Mouse (Mus musculus) intestine, embryonic 15.5 days (tissue): ENCODE data around the gene Ankrd31. TPM values are rescaled to one million over a fixed set of nuclear protein-coding genes. Genes with fewer than 3 reads are reported as not detected.
"Not testable (repeated sequence)": the region's sequence is repeated elsewhere in the genome, so short reads cannot be mapped to it uniquely, and the experiment has no call there.

ENCODE experiments used
- ATAC-seq: fragments of 200-750 bp; cut with Nextera tagmentation; 2 replicates; pipeline ENCODE4 v1.8.0; 2017; ENCODE audit warnings: moderate TSS enrichment, moderate library complexity
- H3K27ac ChIP-seq: fragments of 300-500 bp; sonication (generic); 2 replicates; pipeline ENCODE4 v1.5.1; 2015; ENCODE audit warnings: mild to moderate bottlenecking, inconsistent platforms
- H3K27me3 ChIP-seq: fragments of 300-500 bp; sonication (generic); replicated peaks from 2 replicates; pipeline ENCODE4 v1.6.1; 2015; ENCODE audit warnings: inconsistent platforms
- H3K36me3 ChIP-seq: fragments of 300-500 bp; sonication (generic); 2 replicates; pipeline ENCODE4 v1.6.1; 2015; ENCODE audit warnings: inconsistent platforms
- H3K4me1 ChIP-seq: fragments of 300-500 bp; sonication (generic); replicated peaks from 2 replicates; pipeline ENCODE4 v1.6.1; 2015; ENCODE audit warnings: inconsistent platforms
- H3K4me2 ChIP-seq: fragments of 300-500 bp; sonication (generic); replicated peaks from 2 replicates; pipeline ENCODE4 v1.6.1; 2015; ENCODE audit warnings: mild to moderate bottlenecking, inconsistent platforms
- H3K4me3 ChIP-seq: fragments of 300-500 bp; sonication (generic); replicated peaks from 2 replicates; pipeline ENCODE4 v1.5.1; 2015; ENCODE audit warnings: inconsistent platforms
- H3K9ac ChIP-seq: fragments of 300-500 bp; sonication (generic); 2 replicates; pipeline ENCODE4 v1.6.1; 2015; ENCODE audit warnings: inconsistent platforms
- H3K9me3 ChIP-seq: fragments of 300-500 bp; sonication (generic); 2 replicates; pipeline ENCODE4 v1.6.1; 2016; ENCODE audit warnings: inconsistent platforms
- WGBS: fragments of 180-500 bp; shearing (Covaris S2); methylation state at CpG from one replicate; pipeline ENCODE4 v1.1.7; 2015; 5-methylcytosine and 5-hydroxymethylcytosine counted together
- polyA plus RNA-seq: library from polyadenylated mRNA; unstranded; fragments of >200 nt; fragmentation: Nextera tagmentation; extraction: Ambion mirVana; gene quantifications from 2 replicates; pipeline ENCODE4 v1.2.1, GENCODE M21; 2015

Gene Ankrd31
- polyA plus RNA-seq, 1 experiment from 2014 or later = not detected

DNA sequence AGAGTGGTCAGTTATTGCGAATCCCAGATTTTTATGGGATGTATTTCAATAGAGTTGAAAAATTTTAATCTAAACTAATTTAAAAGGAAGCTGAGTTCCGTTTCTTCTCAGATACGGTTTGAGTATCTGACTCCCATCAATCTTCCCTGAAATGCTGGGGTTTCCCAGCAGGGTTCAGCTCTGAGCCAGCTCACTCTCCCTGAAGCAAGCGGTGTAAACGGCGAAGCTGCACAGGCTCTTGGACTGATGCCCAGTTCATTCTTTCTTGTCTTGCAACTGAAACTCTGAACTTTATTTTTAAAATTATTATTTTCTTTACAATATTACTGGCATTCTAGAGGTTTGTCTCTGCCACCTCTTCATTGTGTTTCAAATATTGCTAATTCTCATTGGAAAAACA is 2.0 kb upstream of the Ankrd31 start:
- no peak overlapping the region for H3K4me3 ChIP-seq
- no peaks in the 10 kb centered on the region for H3K4me1 ChIP-seq
- no peaks in the 10 kb centered on the region for H3K27me3 ChIP-seq
- H3K27ac ChIP-seq = no peak overlapping the region
- ATAC-seq = no peak
- WGBS = 27% methylated on average over 6 of the region's 6 CpGs
- no peaks in the 10 kb centered on the region for H3K36me3 ChIP-seq
- no peak overlapping the region for H3K9ac ChIP-seq
- no peaks in the 10 kb centered on the region for H3K9me3 ChIP-seq
- H3K4me2 ChIP-seq = no peak overlapping the region

DNA sequence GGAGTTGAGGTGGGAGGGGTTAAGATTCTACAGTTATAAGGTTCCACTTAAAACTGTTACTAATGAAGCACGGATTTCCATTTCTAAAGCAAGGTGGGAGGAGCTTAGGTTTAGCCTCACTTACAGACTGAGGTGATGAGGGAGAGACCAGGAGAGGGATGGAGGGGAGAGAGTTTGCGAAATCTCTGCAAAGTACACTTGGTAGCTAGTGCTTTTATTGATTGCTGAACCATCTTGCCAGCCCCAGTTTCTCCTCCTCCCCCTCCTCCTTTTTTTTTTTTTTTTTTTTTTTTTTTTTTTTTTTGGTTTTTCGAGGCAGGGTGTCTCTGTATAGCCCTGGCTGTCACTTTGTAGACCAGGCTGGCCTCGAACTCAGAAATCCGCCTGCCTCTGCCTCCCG is 1.8 kb downstream of the Ankrd31 start:
- WGBS = 83% methylated on average over 6 of the region's 6 CpGs
- no peaks in the 10 kb centered on the region for H3K4me1 ChIP-seq
- H3K27ac ChIP-seq = no peak overlapping the region
- no peaks in the 10 kb centered on the region for H3K27me3 ChIP-seq
- H3K36me3 ChIP-seq = no peaks in the 10 kb centered on the region
- ATAC-seq = no peak
- H3K4me3 ChIP-seq = no peak overlapping the region
- H3K9ac ChIP-seq = no peak overlapping the region
- no peaks in the 10 kb centered on the region for H3K9me3 ChIP-seq
- H3K4me2 ChIP-seq = no peak overlapping the region

DNA sequence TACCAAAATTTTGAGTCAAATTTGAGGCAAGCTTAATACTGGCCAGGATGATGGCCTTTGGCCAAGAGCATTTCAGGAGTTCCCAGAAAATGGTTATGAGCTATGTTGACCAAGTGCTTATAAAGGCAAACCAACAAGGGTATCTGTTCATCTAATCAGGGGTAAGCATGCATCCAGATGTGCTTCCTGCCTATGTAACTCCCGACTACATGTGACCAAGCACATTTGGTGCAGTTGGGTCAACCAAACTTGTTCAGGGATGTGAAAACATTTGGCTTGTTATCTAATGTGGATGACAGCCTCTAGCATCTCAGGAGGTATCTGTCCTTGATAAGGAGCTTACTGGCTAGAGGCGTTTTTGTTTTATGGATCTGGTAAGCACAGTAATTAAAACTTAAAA is 12.8 kb downstream of the Ankrd31 start:
- Histone ChIP-seq H3K4me3 (no peak overlapping the region), H3K9ac (no peak overlapping the region), H3K27ac (no peak overlapping the region), H3K4me2 (no peak overlapping the region), H3K27me3 (no peaks in the 10 kb centered on the region), H3K36me3 (no peaks in the 10 kb centered on the region), H3K4me1 (no peaks in the 10 kb centered on the region), H3K9me3 (no peaks in the 10 kb centered on the region)
- ATAC-seq = no peak
- 79% methylated on average over 2 of the region's 2 CpGs for WGBS

DNA sequence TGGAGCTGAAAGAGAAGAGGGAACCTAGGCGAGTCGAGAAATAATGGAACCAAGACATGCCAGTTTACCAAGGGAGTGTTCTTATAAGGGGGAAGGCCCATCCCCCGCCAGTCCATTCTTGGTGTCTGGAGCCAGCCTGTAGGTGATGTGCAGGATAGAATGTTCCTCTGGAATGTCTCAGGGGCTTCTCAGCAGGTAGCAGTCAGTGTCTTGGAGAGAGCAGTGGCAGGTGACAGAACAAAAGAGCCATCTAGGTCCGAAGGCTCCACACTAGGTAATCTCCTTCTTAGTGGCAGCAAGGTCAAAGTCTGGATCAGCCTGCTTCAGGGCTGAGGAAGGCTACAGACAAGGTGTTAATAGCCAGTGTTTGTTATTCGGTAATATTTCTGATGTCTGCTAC is 38.0 kb downstream of the Ankrd31 start:
- H3K36me3 ChIP-seq, H3K9me3 ChIP-seq, H3K4me1 ChIP-seq, H3K4me3 ChIP-seq, ATAC-seq, H3K9ac ChIP-seq, H3K27me3 ChIP-seq, H3K4me2 ChIP-seq, H3K27ac ChIP-seq: not testable (repeated sequence)
- 84% methylated on average over 5 of the region's 5 CpGs for WGBS

DNA sequence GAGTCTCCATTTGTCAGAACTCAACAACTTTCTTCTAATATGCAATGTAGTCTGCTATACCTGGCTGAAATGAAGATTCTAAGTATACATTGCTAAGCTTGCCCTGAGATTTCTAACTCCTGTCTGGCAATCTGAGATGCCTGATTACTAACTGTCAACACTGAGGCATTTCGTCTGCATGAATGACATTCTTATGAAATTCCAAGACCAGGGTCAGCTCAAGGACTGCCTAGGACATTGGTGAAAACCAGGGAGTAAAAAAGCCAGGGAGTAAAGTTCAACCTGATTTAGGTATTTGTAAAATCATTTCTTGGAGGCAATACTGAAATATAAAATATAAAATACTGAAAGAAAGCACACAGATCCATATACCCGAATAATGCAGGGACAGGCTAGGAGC is 45.4 kb downstream of the Ankrd31 start:
- Histone ChIP-seq H3K9me3 (no peaks in the 10 kb centered on the region), H3K27me3 (no peaks in the 10 kb centered on the region), H3K4me3 (no peak overlapping the region), H3K27ac (no peak overlapping the region), H3K36me3 (no peaks in the 10 kb centered on the region), H3K4me2 (no peak overlapping the region), H3K9ac (no peak overlapping the region), H3K4me1 (no peaks in the 10 kb centered on the region)
- no peak for ATAC-seq
- 80% methylated on average over 2 of the region's 2 CpGs for WGBS

DNA sequence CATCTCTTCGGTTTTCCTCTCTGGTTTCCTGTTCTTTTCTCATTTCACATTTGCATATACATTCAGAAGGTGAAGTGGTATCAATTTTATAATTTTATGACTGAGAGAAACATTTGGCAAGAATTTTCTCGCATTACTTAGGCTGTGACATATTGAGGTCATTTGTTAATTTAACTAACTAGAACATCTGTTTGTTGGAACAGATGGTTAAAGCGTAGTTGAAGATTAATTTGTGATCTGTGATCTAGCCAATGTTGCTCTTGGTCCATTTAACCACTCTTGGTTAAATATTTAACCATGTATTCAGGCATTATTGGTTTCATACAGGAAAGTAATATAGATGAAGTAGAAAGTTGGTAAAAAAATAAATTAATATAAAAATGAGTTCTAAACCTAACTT is 47.2 kb downstream of the Ankrd31 start:
- Histone ChIP-seq H3K4me3 (no peak overlapping the region), H3K9me3 (no peaks in the 10 kb centered on the region), H3K4me1 (no peaks in the 10 kb centered on the region), H3K27ac (no peak overlapping the region), H3K36me3 (no peaks in the 10 kb centered on the region), H3K27me3 (no peaks in the 10 kb centered on the region), H3K9ac (no peak overlapping the region), H3K4me2 (no peak overlapping the region)
- no peak for ATAC-seq
- whole genome bisulfite sequencing = 65% methylated on average over 3 of the region's 3 CpGs

DNA sequence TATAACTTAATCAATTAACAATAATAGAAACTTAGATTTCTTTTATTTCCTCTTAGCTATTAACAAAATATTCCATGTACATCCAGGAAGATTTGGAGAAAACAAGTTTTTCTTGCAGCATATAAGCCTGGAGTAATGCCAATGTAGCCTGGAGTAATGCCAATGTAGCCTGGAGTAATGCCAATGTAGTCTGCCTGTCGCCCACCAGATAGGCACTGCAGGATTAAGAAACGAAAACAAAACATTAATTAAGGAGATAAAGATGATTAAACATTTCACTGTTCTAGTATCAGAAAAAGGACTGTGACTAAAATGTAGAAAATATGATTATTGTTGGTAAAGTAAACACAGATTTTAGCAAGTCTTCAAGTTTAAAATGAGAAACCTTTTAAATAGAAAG is 49.4 kb downstream of the Ankrd31 start:
- Histone ChIP-seq H3K9ac (no peak overlapping the region), H3K27me3 (no peaks in the 10 kb centered on the region), H3K4me1 (no peaks in the 10 kb centered on the region), H3K9me3 (no peaks in the 10 kb centered on the region), H3K27ac (no peak overlapping the region), H3K4me3 (no peak overlapping the region), H3K4me2 (no peak overlapping the region), H3K36me3 (no peaks in the 10 kb centered on the region)
- ATAC-seq = no peak
- 30% methylated on average over 2 of the region's 2 CpGs for WGBS

DNA sequence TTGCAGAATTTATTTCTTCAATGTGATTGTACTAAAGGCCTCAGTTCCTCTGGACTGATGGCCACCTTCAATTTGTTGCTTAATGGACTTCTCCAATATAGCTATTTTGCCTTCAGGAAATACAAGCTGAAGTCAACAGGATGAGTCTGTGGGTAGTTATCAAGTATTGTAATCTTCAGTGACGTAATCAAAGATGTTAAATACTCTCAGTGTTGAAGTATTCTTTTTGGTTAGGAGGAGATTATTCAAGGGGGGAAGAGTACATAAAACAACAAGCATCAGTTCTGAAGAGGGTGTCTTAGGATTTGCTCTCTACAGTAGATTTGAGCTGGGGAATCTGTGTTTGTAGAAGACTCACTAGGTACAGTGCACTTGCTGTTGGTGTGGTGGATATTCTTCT is 101.7 kb downstream of the Ankrd31 start:
- Histone ChIP-seq H3K27me3 (no peaks in the 10 kb centered on the region), H3K4me1 (no peaks in the 10 kb centered on the region), H3K9ac (no peak overlapping the region), H3K9me3 (no peaks in the 10 kb centered on the region), H3K4me2 (no peak overlapping the region), H3K27ac (no peak overlapping the region), H3K4me3 (no peak overlapping the region), H3K36me3 (no peaks in the 10 kb centered on the region)
- WGBS = 94% methylated on average over 1 of the region's 1 CpGs
- ATAC-seq = no peak

DNA sequence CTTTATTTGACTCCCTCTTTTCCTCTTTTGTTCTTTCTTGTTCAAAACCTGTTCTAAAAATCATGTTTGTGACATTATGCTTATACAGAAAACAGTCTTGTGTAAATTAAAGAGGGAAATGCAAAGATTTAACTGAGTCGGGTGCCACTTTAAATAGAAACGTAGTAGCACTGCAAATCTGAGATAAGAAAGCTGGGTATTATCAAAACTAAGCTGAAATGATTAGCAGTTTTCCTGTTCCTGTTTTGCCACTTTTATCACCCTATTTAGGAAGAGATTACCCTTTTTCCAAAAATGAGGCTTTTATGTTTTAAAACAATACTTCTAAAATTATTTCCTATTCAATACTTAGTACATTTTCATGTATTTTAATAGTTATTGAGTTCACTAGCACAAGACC is 104.1 kb downstream of the Ankrd31 start:
- H3K4me2 ChIP-seq = no peak overlapping the region
- no peak overlapping the region for H3K4me3 ChIP-seq
- H3K27me3 ChIP-seq = no peaks in the 10 kb centered on the region
- no peaks in the 10 kb centered on the region for H3K36me3 ChIP-seq
- WGBS = 57% methylated on average over 2 of the region's 2 CpGs
- no peak for ATAC-seq
- no peaks in the 10 kb centered on the region for H3K9me3 ChIP-seq
- no peak overlapping the region for H3K9ac ChIP-seq
- no peak overlapping the region for H3K27ac ChIP-seq
- no peaks in the 10 kb centered on the region for H3K4me1 ChIP-seq

DNA sequence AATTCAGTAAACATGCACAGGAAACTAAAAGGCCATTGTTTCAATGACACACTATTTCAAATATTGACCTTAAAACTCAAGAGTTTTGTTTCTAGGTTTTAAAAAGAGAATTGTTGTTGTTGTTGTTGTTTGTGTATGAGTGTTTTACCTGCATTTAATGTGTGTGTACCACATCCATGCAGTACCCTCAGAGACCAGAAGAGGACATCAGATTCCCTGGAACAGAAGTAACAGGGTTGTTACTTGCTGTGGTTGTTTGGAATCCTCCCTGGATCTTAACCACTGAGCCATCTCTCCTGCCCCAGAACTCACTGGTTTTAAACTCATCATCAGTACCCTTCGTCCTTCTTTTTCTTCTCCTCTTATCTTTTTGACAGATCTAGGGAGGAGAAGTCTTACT is 105.2 kb downstream of the Ankrd31 start:
- H3K36me3 ChIP-seq = no peaks in the 10 kb centered on the region
- no peaks in the 10 kb centered on the region for H3K4me1 ChIP-seq
- no peak overlapping the region for H3K9ac ChIP-seq
- H3K9me3 ChIP-seq = no peaks in the 10 kb centered on the region
- no peaks in the 10 kb centered on the region for H3K27me3 ChIP-seq
- 59% methylated on average over 1 of the region's 1 CpGs for WGBS
- H3K4me2 ChIP-seq = no peak overlapping the region
- no peak overlapping the region for H3K27ac ChIP-seq
- no peak overlapping the region for H3K4me3 ChIP-seq
- no peak for ATAC-seq

DNA sequence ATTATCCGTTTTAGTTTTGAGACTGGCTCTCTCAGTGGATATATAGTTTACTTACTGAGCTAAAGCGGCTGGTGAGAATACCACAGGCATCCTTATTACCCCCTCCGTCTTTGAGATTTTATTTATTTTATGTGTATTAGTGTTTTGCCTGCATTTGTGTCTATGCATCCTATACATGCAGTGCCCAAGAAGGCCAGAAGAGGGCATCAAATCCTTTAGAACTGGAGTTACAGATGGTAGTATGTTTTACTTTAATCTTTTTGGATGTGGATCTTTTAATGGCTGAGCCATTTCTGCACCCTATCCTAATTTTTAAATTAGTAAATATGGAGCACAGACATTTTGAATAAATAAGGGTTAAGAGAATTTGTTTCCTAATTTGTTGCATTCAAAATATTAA is 107.1 kb downstream of the Ankrd31 start:
- Histone ChIP-seq H3K9ac (no peak overlapping the region), H3K4me2 (no peak overlapping the region), H3K27me3 (no peaks in the 10 kb centered on the region), H3K4me1 (no peaks in the 10 kb centered on the region), H3K36me3 (no peaks in the 10 kb centered on the region), H3K4me3 (no peak overlapping the region), H3K27ac (no peak overlapping the region), H3K9me3 (no peaks in the 10 kb centered on the region)
- WGBS = 18% methylated on average over 3 of the region's 3 CpGs
- no peak for ATAC-seq

DNA sequence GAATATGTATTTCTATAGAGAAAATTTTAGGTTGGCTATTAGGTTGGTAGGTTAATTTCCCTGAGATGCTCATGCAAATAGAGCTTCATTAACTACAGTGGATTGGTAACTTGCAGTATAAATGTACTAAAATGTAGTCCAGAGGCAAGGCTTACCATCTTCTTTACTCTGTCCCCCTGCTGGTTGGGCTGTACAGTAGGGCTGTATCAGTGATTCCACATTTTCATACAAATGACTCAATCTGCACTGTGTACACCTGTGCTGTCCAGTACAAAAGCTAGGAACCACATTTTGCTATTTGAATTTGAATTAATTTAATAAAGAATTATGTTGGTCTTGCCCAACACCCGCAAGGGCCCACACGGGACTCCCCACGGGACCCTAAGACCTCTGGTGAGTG is 111.1 kb downstream of the Ankrd31 start:
- no peak for ATAC-seq
- Histone ChIP-seq H3K4me1 (no peaks in the 10 kb centered on the region), H3K4me2 (no peak overlapping the region), H3K27ac (no peak overlapping the region), H3K36me3 (no peaks in the 10 kb centered on the region), H3K9me3 (no peaks in the 10 kb centered on the region), H3K4me3 (no peak overlapping the region), H3K27me3 (no peaks in the 10 kb centered on the region), H3K9ac (no peak overlapping the region)
- WGBS = 86% methylated on average over 3 of the region's 3 CpGs

DNA sequence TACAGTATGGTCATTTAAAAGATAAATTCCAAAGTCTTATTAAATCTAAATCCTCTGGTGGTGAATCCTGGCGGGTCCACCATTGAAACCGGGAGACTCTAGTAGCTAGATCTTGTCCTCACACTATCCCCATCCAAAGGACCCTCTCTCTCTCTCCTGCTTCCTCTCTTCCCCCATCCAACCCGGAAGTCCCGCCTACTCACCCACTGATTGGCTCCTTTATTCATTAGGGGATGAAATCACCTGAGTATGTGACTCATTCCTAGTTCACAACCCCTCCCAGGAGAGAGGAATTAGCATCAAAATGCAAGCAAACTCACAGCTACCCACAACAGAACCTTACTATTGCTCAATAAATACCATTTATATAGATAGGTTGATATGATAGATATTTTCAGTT is 122.7 kb downstream of the Ankrd31 start:
- Histone ChIP-seq H3K4me2 (no peak overlapping the region), H3K4me3 (no peak overlapping the region), H3K9ac (no peak overlapping the region), H3K9me3 (no peaks in the 10 kb centered on the region), H3K27me3 (no peaks in the 10 kb centered on the region), H3K27ac (no peak overlapping the region), H3K4me1 (no peaks in the 10 kb centered on the region), H3K36me3 (no peaks in the 10 kb centered on the region)
- no peak for ATAC-seq
- WGBS = 81% methylated on average over 4 of the region's 4 CpGs

DNA sequence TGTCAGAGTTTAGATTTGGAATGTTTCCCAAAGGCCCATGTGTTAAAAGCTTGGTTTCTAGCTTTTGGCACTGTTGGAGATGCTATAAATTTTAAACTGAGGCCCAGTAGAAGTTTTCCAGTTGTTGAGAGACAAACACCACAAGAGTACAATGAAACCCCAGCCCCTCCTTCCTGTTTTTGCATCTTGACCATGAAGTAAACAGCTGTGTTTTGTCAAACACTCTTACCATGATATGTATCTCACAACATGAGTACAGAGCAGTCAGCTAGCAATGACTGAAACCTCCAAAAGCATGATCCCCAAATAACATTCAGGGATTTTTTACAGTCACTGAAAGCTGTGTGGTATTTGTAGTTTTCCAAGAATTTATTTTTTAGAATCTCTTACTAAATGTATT is 126.0 kb downstream of the Ankrd31 start:
- Histone ChIP-seq H3K4me1 (no peaks in the 10 kb centered on the region), H3K27ac (no peak overlapping the region)

More for the DNA sequence above, 126.0 kb downstream of the Ankrd31 start:
- H3K4me3 ChIP-seq = no peak overlapping the region
- H3K9ac ChIP-seq = no peak overlapping the region
- no peaks in the 10 kb centered on the region for H3K9me3 ChIP-seq
- ATAC-seq = no peak
- H3K27me3 ChIP-seq = no peaks in the 10 kb centered on the region
- H3K36me3 ChIP-seq = no peaks in the 10 kb centered on the region
- no peak overlapping the region for H3K4me2 ChIP-seq
